Mouse (Mus musculus): ENCODE results near the gene Bpi. TPM values are rescaled to one million over a fixed set of nuclear protein-coding genes. Genes with fewer than 3 reads are reported as not detected.

Gene Bpi
- polyA plus RNA-seq, 1 experiment from 2014 or later, result not detected

GRCm38 (mm10) chr2:158313089-158313488 lies 55.2 kb downstream of the Bpi start:
- no peaks in the 10 kb centered on the region for H3K4me1 ChIP-seq (replicated peaks; ENCODE audit: control insufficient read depth, insufficient read depth, low read length)
- no peak overlapping the region for H3K4me2 ChIP-seq (ENCODE audit: low read depth, low read length, severe bottlenecking)
- no peaks in the 10 kb centered on the region for H3K36me3 ChIP-seq (ENCODE audit: control insufficient read depth, insufficient read depth, low read length)
- DNase-seq (ENCODE audit: low spot score) (no peak), ATAC-seq (replicated peaks; ENCODE audit: low FRiP score) (no peak)
- no peaks in the 10 kb centered on the region for H3K27me3 ChIP-seq (ENCODE audit: control insufficient read depth, insufficient read depth, low read length)
- no peaks in the 10 kb centered on the region for H3K9me3 ChIP-seq (ENCODE audit: control insufficient read depth, low read length)
- no peak overlapping the region for H3K9ac ChIP-seq (ENCODE audit: low read length)
- no peak overlapping the region for H3K4me3 ChIP-seq (ENCODE audit: low read depth, low read length)
- H3K27ac ChIP-seq (ENCODE audit: low read depth, low read length), result no peak overlapping the region
- WGBS, result 77% methylated on average over 1 of the region's 1 CpGs

DNA sequence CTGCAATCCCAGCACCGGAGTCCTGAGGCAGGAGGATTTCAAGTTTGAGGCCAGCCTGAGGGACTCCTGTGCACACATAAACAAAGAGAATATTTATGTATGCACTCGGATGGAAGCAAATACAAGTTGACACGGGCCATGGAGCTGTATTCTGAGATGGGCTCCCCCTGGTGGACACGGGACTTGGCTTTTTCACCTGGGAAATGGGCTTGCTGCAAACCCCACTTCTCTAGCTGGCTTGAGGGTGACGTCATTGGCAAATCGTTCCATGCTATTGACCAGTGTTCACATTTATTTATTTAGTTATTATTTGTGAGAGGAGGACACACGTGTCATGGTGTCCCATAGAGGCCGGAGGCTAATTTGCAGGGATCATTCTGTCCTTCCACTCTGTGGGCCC lies 58.5 kb downstream of the Bpi start:
- DNase-seq (ENCODE audit: low spot score) (no peak), ATAC-seq (replicated peaks; ENCODE audit: low FRiP score) (no peak)

DNA sequence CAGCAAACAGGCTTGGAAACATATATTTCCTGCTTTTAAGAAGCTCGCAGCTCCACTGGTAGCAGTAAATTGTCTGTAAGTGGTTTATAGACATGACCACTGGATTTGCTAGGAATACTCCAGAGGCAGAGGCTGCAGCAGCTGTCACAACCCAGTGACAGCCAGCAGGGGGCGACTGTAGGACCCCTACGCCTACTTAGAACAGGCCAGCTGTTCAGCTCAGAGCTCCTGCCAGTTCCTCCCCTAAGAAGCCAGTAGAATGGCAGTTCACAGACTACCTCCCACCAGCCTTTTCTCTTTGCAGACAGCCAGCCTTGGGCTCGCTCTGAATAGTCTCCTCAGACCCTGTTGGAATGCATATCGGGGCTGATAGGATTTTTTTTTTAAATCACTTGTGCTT lies 59.1 kb downstream of the Bpi start:
- H3K4me1 ChIP-seq (replicated peaks; ENCODE audit: control insufficient read depth, insufficient read depth, low read length), result no peaks in the 10 kb centered on the region
- H3K27ac ChIP-seq (ENCODE audit: low read depth, low read length), result no peak overlapping the region
- H3K36me3 ChIP-seq (ENCODE audit: control insufficient read depth, insufficient read depth, low read length), result no peaks in the 10 kb centered on the region
- H3K9me3 ChIP-seq (ENCODE audit: control insufficient read depth, low read length), result no peaks in the 10 kb centered on the region
- H3K27me3 ChIP-seq (ENCODE audit: control insufficient read depth, insufficient read depth, low read length), result no peaks in the 10 kb centered on the region
- ATAC-seq (replicated peaks; ENCODE audit: low FRiP score) (peak; percentile 67; the same call in 1 of the 2 replicates), DNase-seq (ENCODE audit: low spot score) (peak; percentile 88)
- H3K4me3 ChIP-seq (ENCODE audit: low read depth, low read length), result no peak overlapping the region
- 18% methylated on average over 5 of the region's 5 CpGs for WGBS
- no peak overlapping the region for H3K9ac ChIP-seq (ENCODE audit: low read length)
- no peak overlapping the region for H3K4me2 ChIP-seq (ENCODE audit: low read depth, low read length, severe bottlenecking)

More for the DNA sequence above, 58.5 kb downstream of the Bpi start:
- 72% methylated on average over 8 of the region's 8 CpGs for WGBS
- Histone ChIP-seq H3K27ac (ENCODE audit: low read depth, low read length) (no peak overlapping the region), H3K36me3 (ENCODE audit: control insufficient read depth, insufficient read depth, low read length) (no peaks in the 10 kb centered on the region), H3K9me3 (ENCODE audit: control insufficient read depth, low read length) (no peaks in the 10 kb centered on the region), H3K4me3 (ENCODE audit: low read depth, low read length) (no peak overlapping the region), H3K9ac (ENCODE audit: low read length) (no peak overlapping the region), H3K4me2 (ENCODE audit: low read depth, low read length, severe bottlenecking) (no peak overlapping the region), H3K4me1 (replicated peaks; ENCODE audit: control insufficient read depth, insufficient read depth, low read length) (no peaks in the 10 kb centered on the region), H3K27me3 (ENCODE audit: control insufficient read depth, insufficient read depth, low read length) (no peaks in the 10 kb centered on the region)

- Histone ChIP-seq H3K4me1 (replicated peaks; ENCODE audit: control insufficient read depth, insufficient read depth, low read length) (no peaks in the 10 kb centered on the region), H3K4me2 (ENCODE audit: low read depth, low read length, severe bottlenecking) (no peak overlapping the region), H3K9ac (ENCODE audit: low read length) (no peak overlapping the region), H3K36me3 (ENCODE audit: control insufficient read depth, insufficient read depth, low read length) (no peaks in the 10 kb centered on the region), H3K27ac (ENCODE audit: low read depth, low read length) (no peak overlapping the region), H3K27me3 (ENCODE audit: control insufficient read depth, insufficient read depth, low read length) (no peaks in the 10 kb centered on the region), H3K9me3 (ENCODE audit: control insufficient read depth, low read length) (no peaks in the 10 kb centered on the region), H3K4me3 (ENCODE audit: low read depth, low read length) (no peak overlapping the region)
- DNase-seq (ENCODE audit: low spot score) (no peak), ATAC-seq (replicated peaks; ENCODE audit: low FRiP score) (no peak)
- 91% methylated on average over 6 of the region's 6 CpGs for WGBS
Measured at GRCm38 (mm10) chr2:158321596-158321995, 63.7 kb downstream of the Bpi start.

DNA sequence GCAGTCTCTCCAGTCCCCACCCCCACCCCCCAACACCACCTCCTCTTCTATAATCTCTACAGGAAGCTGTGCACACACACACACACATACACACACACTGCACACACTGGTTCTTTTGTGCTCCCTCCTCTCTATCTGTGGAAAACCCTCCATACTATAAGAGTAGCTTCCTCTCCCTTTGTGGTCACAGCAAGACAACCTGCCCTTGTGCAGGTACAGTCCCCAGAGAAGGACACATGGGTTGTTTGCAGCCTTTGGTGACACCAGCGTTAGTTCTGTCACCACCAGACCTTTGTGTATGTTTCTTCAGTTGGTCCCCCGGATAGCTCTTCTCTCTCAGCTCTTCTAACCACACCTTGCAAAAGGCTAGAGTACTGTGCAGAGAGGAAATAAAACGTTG lies 65.0 kb downstream of the Bpi start:
- Histone ChIP-seq H3K4me1 (replicated peaks; ENCODE audit: control insufficient read depth, insufficient read depth, low read length) (no peaks in the 10 kb centered on the region), H3K4me3 (ENCODE audit: low read depth, low read length) (no peak overlapping the region), H3K9ac (ENCODE audit: low read length) (no peak overlapping the region), H3K27ac (ENCODE audit: low read depth, low read length) (no peak overlapping the region), H3K36me3 (ENCODE audit: control insufficient read depth, insufficient read depth, low read length) (no peaks in the 10 kb centered on the region), H3K27me3 (ENCODE audit: control insufficient read depth, insufficient read depth, low read length) (no peaks in the 10 kb centered on the region), H3K4me2 (ENCODE audit: low read depth, low read length, severe bottlenecking) (no peak overlapping the region), H3K9me3 (ENCODE audit: control insufficient read depth, low read length) (no peaks in the 10 kb centered on the region)
- ATAC-seq (replicated peaks; ENCODE audit: low FRiP score) (no peak), DNase-seq (ENCODE audit: low spot score) (no peak)
- WGBS, result 82% methylated on average over 3 of the region's 3 CpGs

DNA sequence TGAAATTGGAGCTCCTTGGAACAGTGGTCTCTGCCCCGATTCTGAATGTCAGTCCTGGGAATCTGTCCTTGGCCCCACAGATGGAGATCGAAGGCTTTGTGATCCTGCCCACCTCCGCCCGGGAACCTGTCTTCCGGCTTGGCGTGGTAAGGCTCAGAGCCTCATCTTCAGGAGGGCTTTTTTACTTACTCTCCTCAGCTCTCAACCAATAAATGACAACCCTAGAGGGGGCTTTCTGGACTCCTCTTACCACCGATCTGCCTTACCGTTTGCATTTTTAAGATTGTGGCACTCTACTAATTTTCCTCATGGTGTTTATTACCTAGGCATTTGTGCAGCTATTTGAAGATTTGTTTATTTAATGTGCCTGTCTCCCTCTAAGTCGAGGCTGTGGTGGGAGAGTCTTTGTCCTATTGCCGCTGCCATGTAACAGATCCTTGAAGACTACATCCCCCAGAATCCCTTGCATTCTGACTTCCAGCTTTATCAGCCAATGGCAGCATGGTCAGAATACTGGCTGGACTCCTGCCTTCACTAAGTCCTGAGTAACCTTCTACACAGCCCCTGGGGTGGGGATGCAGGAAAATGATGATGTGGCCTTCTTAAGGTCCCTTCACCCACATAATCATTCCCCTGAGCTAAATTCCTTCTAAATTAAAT lies 66.8 kb downstream of the Bpi start:
- Histone ChIP-seq H3K27me3 (ENCODE audit: control insufficient read depth, insufficient read depth, low read length) (no peaks in the 10 kb centered on the region), H3K9ac (ENCODE audit: low read length) (no peak overlapping the region), H3K36me3 (ENCODE audit: control insufficient read depth, insufficient read depth, low read length) (no peaks in the 10 kb centered on the region), H3K9me3 (ENCODE audit: control insufficient read depth, low read length) (no peaks in the 10 kb centered on the region), H3K4me1 (replicated peaks; ENCODE audit: control insufficient read depth, insufficient read depth, low read length) (no peaks in the 10 kb centered on the region), H3K4me2 (ENCODE audit: low read depth, low read length, severe bottlenecking) (no peak overlapping the region), H3K27ac (ENCODE audit: low read depth, low read length) (no peak overlapping the region), H3K4me3 (ENCODE audit: low read depth, low read length) (no peak overlapping the region)
- DNase-seq (ENCODE audit: low spot score), result no peak
- WGBS, result 61% methylated on average over 10 of the region's 10 CpGs
- ATAC-seq (replicated peaks; ENCODE audit: low FRiP score), result peak; percentile 75

DNA sequence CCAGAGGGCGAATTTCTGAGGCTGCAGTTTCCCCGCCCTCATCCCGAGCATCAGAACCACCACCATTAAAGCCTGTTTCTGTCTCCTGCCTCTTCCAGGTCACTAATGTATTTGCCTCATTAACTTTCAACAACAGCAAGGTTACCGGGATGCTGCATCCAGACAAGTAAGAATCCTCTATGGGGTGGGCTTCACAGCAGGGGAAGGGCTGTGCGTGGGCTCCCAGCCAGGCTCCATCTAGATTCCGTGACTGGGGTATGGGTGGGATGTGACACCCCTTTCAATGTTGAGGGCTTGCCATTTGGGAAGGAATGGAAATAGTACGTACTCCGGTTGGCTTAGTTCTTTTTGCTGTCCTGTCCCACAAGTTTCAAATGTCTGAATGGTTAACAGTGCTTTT lies 67.7 kb downstream of the Bpi start:
- H3K27ac ChIP-seq (ENCODE audit: low read depth, low read length), result no peak overlapping the region
- no peak for DNase-seq (ENCODE audit: low spot score)
- H3K4me1 ChIP-seq (replicated peaks; ENCODE audit: control insufficient read depth, insufficient read depth, low read length), result no peaks in the 10 kb centered on the region
- WGBS, result 62% methylated on average over 8 of the region's 8 CpGs
- no peaks in the 10 kb centered on the region for H3K36me3 ChIP-seq (ENCODE audit: control insufficient read depth, insufficient read depth, low read length)
- H3K9ac ChIP-seq (ENCODE audit: low read length), result no peak overlapping the region
- H3K4me3 ChIP-seq (ENCODE audit: low read depth, low read length), result no peak overlapping the region
- H3K4me2 ChIP-seq (ENCODE audit: low read depth, low read length, severe bottlenecking), result no peak overlapping the region
- H3K27me3 ChIP-seq (ENCODE audit: control insufficient read depth, insufficient read depth, low read length), result no peaks in the 10 kb centered on the region
- H3K9me3 ChIP-seq (ENCODE audit: control insufficient read depth, low read length), result no peaks in the 10 kb centered on the region
- ATAC-seq (replicated peaks; ENCODE audit: low FRiP score), result no peak

Small RNA genes within 50 kb of the gene (microRNA-seq; reads per million reads assigned to microRNA genes)
- not detected for gene Mir7685 (ENCODE audit: insufficient number of aligned reads)

Other genes starting within 250 kb of the Bpi start
- gene Tti1, start 229.7 kb upstream of the Bpi start, polyA plus RNA-seq (2014; fragmentation: Nextera tagmentation; extraction: Ambion mirVana), result 39.3 and 40.2 TPM in 2 replicates
- gene Rprd1b, start 229.6 kb upstream of the Bpi start, polyA plus RNA-seq (2014; fragmentation: Nextera tagmentation; extraction: Ambion mirVana), result 63.8 and 65.6 TPM in 2 replicates
- 4.2 and 4.7 TPM in 2 replicates for gene Tgm2, start 111.7 kb upstream of the Bpi start, polyA plus RNA-seq (2014; fragmentation: Nextera tagmentation; extraction: Ambion mirVana)
- 2.7 and 2.9 TPM in 2 replicates for gene D630003M21Rik, start 28.9 kb upstream of the Bpi start, polyA plus RNA-seq (2014; fragmentation: Nextera tagmentation; extraction: Ambion mirVana)
- gene Lbp, start 48.4 kb downstream of the Bpi start, polyA plus RNA-seq (2014; fragmentation: Nextera tagmentation; extraction: Ambion mirVana), result 1.5 and 2.4 TPM in 2 replicates
- 20.2 and 23.8 TPM in 2 replicates for gene Snhg11, start 117.5 kb downstream of the Bpi start, polyA plus RNA-seq (2014; fragmentation: Nextera tagmentation; extraction: Ambion mirVana)
- 23.2 and 25.1 TPM in 2 replicates for gene Ralgapb, start 151.8 kb downstream of the Bpi start, polyA plus RNA-seq (2014; fragmentation: Nextera tagmentation; extraction: Ambion mirVana)
- gene Adig, start 244.5 kb downstream of the Bpi start, polyA plus RNA-seq (2014; fragmentation: Nextera tagmentation; extraction: Ambion mirVana), result not detected in 2 replicates